Mouse (Mus musculus) kidney, adult 2 months (tissue): ENCODE measurements at regions not wholly inside any gene's neighbourhood (a gene's known extent, or its start where the extent isn't known, plus 50 kb on each side); places are given as distances from the start of the nearest gene placed in this dataset.

Experiments
- CTCF ChIP-seq: fragments of 200-500 bp; conservative IDR thresholded peaks from 2 replicates; pipeline ENCODE4 v1.5.1; 2011; ENCODE audit warnings: low read depth, mild to moderate bottlenecking, control low read depth, low read length, moderate library complexity, mixed read lengths; ENCODE audit not compliant: insufficient read depth, insufficient read length
- POLR2A ChIP-seq: fragments of 200-500 bp; IDR thresholded peaks from one replicate; pipeline ENCODE4 v1.6.1; 2011; ENCODE audit warnings: low read depth, low read length, control low read depth

GRCm38 (mm10) chr1:128650596-128650995 lies 58.5 kb upstream of the Cxcr4 start:
- TF ChIP-seq CTCF (no peak), POLR2A (no peak)
